Mouse (Mus musculus): ENCODE measurements at regions not wholly inside any gene's neighbourhood (a gene's known extent, or its start where the extent isn't known, plus 50 kb on each side); places are given as distances from the start of the nearest gene placed in this dataset.
A peak's percentile ranks its signal among the peaks of the same experiment; 100 is the strongest.
"Not testable (repeated sequence)": the region's sequence is repeated elsewhere in the genome, so short reads cannot be mapped to it uniquely, and the experiment has no call there.

- DNase-seq = no peak
Observed at GRCm38 (mm10) chr2:63706643-63707042, 391.2 kb downstream of the Fign start.

GRCm38 (mm10) chr2:63706183-63706582 is 391.7 kb downstream of the Fign start:
- no peak for DNase-seq

DNA sequence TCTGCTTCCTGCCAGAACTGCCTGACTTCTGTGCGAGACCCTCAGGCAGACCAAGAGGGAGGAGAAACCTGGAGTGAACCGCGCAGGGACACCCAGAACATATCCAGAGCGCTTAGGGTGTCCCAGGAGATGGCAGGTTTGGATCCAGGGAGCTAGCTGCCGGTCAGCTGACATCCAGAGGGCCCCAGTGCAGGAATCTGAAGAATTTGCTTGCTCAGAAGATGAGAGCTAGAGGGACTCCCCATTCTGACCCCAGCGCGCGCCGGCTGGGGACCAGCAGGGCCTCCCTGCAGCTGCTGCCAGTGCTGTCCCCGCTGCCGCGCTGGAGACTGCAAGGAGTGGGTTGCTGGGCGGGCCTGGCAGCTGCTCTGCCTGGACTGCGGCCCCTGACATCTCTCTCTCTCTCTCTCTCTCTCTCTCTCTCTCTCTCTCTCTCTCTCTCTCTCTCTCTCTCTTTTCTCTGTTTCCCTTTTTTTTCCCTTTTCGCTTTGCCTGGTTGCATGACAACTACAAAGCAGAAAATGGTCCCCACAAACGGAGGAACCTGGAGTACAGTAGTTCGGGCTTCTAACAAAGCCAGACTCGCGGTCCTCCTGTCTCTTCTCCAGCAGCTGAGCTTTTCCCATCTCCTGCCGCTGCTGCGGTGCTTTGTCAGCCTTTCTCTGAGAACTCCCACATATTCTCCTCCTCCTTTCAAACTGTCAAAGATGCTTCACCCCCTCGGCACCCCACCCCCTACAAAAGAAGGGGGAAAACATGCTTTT is 395.3 kb downstream of the Fign start:
- DNase-seq = peak; percentile 80 to 88

DNA sequence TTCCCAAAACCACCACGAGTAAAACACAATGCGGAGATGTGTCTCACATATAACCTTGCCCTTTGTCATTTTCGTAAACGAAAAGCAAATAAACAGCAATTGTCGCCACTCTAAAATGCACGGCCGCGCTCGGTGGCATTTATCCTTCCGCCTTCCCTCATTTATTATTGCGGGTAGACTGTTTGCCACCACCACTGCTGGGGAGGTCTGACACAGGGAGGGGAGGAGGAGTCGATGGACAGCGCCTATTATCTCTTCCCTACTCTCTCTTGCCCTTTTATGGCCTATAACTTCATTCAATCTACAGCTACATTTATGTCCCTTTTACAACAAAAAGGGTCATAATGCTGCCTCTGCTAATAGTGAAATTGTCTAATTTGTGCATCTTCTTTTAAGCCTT is 396.0 kb downstream of the Fign start:
- peak; percentile 23 to 26 for DNase-seq

- DNase-seq = no peak
Observed at GRCm38 (mm10) chr2:63700255-63700654, 397.6 kb downstream of the Fign start.

- no peak for DNase-seq
Observed at GRCm38 (mm10) chr2:63669700-63670099, 428.1 kb downstream of the Fign start.

- DNase-seq = no peak
Observed at GRCm38 (mm10) chr2:63668784-63669183, 429.1 kb downstream of the Fign start.

GRCm38 (mm10) chr2:63659947-63660346 is 437.9 kb downstream of the Fign start:
- not testable (repeated sequence) for DNase-seq
